Mouse (Mus musculus) C2C12 (cell line): ENCODE results near the gene Timm50. TPM values are rescaled to one million over a fixed set of nuclear protein-coding genes. Genes with fewer than 3 reads are reported as not detected.

ENCODE experiments used
- H3K27me3 ChIP-seq: one replicate; pipeline ENCODE4 v1.6.1; 2011; ENCODE audit not compliant: control insufficient read depth, insufficient read depth, insufficient read length
- H3K36me3 ChIP-seq: one replicate; pipeline ENCODE4 v1.6.1; 2011; ENCODE audit not compliant: control insufficient read depth, insufficient read depth
- H3K4me3 ChIP-seq: one replicate; pipeline ENCODE4 v1.5.1; 2011; ENCODE audit warnings: mild to moderate bottlenecking, control low read depth; ENCODE audit not compliant: poor library complexity, insufficient read depth, severe bottlenecking
- H3K79me2 ChIP-seq: one replicate; pipeline ENCODE4 v1.6.1; 2011; ENCODE audit not compliant: control insufficient read depth, insufficient read depth
- H3K79me3 ChIP-seq: one replicate; pipeline ENCODE4 v1.6.1; 2011; ENCODE audit warnings: low read depth, control low read depth
- H3ac ChIP-seq: one replicate; pipeline ENCODE3; 2011; ENCODE audit warnings: low read depth; ENCODE audit not compliant: control insufficient read depth, insufficient read length
- CEBPB ChIP-seq: IDR thresholded peaks from one replicate; pipeline ENCODE4 v1.6.1; 2011; ENCODE audit warnings: low read depth, mild to moderate bottlenecking, control low read depth, moderate library complexity
- CTCF ChIP-seq: IDR thresholded peaks from one replicate; pipeline ENCODE4 v1.5.1; 2011; ENCODE audit not compliant: control insufficient read depth, insufficient read depth, insufficient read length
- FOSL1 ChIP-seq: IDR thresholded peaks from one replicate; pipeline ENCODE4 v1.8.0; 2011; ENCODE audit warnings: mild to moderate bottlenecking, low read length; ENCODE audit not compliant: poor library complexity, insufficient read depth, severe bottlenecking
- MAX ChIP-seq: IDR thresholded peaks from one replicate; pipeline ENCODE4 v1.6.1; 2011; ENCODE audit warnings: mild to moderate bottlenecking, control low read depth
- MYOD1 ChIP-seq: IDR thresholded peaks from one replicate; pipeline ENCODE4 v1.6.1; 2011; ENCODE audit warnings: low read depth; ENCODE audit not compliant: control insufficient read depth, insufficient read length
- MYOG ChIP-seq: IDR thresholded peaks from one replicate; pipeline ENCODE4 v1.6.1; 2011; ENCODE audit not compliant: control insufficient read depth, insufficient read length; ENCODE audit errors: extremely low read depth
- USF1 ChIP-seq: IDR thresholded peaks from one replicate; pipeline ENCODE4 v1.6.1; 2011; ENCODE audit warnings: low read depth, mild to moderate bottlenecking, control low read depth, moderate library complexity
- polyA plus RNA-seq: library from polyadenylated mRNA; unstranded; fragments of >200 nt; fragmentation: generic; extraction: Trizol; gene quantifications from one replicate; pipeline ENCODE4 v1.2.1, GENCODE M21; 2012; ENCODE audit warnings: missing spikeins

Timm50 gene
- polyA plus RNA-seq, 1 experiment = 130 TPM

- H3ac ChIP-seq = no peak within 1 kb of the TSS
- H3K79me2 ChIP-seq = no peaks in the 10 kb centered on the region
- H3K27me3 ChIP-seq = peaks cover 77% of the 10 kb centered on the region
- H3K79me3 ChIP-seq = no peaks in the 10 kb centered on the region
- TF ChIP-seq MAX (no peak), MYOD1 (no peak)
- no peaks in the 10 kb centered on the region for H3K36me3 ChIP-seq
- H3K4me3 ChIP-seq = no peak within 1 kb of the TSS
Measured at GRCm38 (mm10) chr7:28290638-28291590, 21.0 kb downstream of the Timm50 start, which contains the start of gene Selenov. Selenov (minus strand) TSS chr7:28291186.

DNA sequence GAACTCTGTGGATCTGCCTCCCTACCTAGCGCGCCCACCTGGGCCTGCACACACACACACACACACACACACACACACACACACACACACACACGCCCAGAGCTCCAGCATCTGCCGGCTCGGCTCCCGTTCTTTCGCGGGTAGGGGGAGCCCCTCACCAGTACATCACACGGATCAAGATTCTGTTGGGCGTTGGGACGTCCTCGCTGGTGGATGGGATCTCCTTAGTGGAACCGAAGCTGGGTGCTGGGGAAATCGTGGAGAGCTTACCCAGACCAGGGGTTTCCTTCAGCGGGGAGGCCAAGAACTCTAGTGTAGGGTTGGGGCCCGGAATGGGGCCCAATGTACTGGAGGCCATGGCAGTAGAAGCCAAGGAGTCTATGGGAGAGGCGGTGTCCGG is 21.7 kb downstream of the Timm50 start:
- no peaks in the 10 kb centered on the region for H3K36me3 ChIP-seq
- TF ChIP-seq USF1 (no peak), CEBPB (no peak), MYOD1 (no peak), FOSL1 (no peak), MYOG (no peak), CTCF (no peak), MAX (no peak)
- no peaks in the 10 kb centered on the region for H3K79me2 ChIP-seq
- no peaks in the 10 kb centered on the region for H3K79me3 ChIP-seq
- H3K27me3 ChIP-seq = peaks cover 75% of the 10 kb centered on the region
- H3ac ChIP-seq = no peak overlapping the region
- H3K4me3 ChIP-seq = no peak overlapping the region

DNA sequence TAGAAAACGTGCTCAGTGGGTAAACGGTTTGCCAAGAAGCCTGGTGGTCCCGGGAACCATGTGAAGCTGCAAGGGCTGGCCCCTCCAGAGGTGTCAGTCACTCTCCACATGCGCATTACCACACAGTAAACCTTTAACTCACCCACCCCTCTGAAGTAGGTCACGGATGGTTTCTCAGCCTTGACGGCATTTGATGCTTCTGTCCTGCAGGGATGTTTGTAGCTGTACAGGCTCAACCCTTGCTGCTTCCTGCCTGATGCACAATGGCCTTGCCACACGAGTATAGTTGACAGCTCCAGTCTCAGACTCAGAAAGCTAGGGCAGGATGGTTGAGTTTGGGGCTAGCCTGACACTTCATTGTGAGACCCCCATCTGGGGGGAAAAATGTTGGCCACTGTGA is 31.2 kb downstream of the Timm50 start:
- TF ChIP-seq FOSL1 (no peak), MYOG (no peak)
- no peaks in the 10 kb centered on the region for H3K36me3 ChIP-seq
- no peaks in the 10 kb centered on the region for H3K79me3 ChIP-seq
- no peak overlapping the region for H3K4me3 ChIP-seq
- no peaks in the 10 kb centered on the region for H3K27me3 ChIP-seq
- H3K79me2 ChIP-seq = no peaks in the 10 kb centered on the region
- no peak overlapping the region for H3ac ChIP-seq

DNA sequence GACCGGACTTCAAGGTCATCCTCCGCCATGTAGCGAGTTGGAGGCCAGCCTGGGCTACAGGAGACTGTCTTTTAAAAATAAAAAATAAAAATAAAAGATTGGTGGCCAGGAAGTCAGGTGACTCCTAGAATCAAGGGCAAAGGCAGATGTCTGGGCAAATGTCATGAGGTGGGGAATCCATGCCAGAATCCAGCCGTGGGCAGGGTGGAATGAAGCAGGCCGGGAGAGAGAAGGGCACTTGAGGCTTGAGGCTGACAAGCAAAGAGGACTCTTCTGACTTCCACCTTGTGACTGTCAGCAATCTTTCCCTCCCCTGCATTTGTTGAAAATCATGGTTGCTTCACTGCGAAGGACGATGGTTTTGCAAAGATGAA is 33.6 kb downstream of the Timm50 start:
- Histone ChIP-seq H3K79me3 (no peaks in the 10 kb centered on the region), H3ac (no peak overlapping the region), H3K79me2 (no peaks in the 10 kb centered on the region), H3K4me3 (no peak overlapping the region), H3K36me3 (no peaks in the 10 kb centered on the region), H3K27me3 (no peaks in the 10 kb centered on the region)
- TF ChIP-seq FOSL1 (no peak), CTCF (no peak), USF1 (no peak), MYOD1 (no peak), MAX (no peak), MYOG (no peak), CEBPB (no peak)

GRCm38 (mm10) chr7:28277615-28278278 is 34.1 kb downstream of the Timm50 start, which contains the start of gene Eid2b:
Eid2b (plus strand) TSS chr7:28277739.
- Histone ChIP-seq H3K36me3 (no peaks in the 10 kb centered on the region), H3K79me2 (no peaks in the 10 kb centered on the region), H3K79me3 (no peaks in the 10 kb centered on the region), H3K27me3 (no peaks in the 10 kb centered on the region), H3K4me3 (peak within 1 kb of the TSS; percentile 36), H3ac (peak within 1 kb of the TSS; percentile 76)
- TF ChIP-seq MYOD1 (no peak), CTCF (peak; percentile 88), FOSL1 (no peak), USF1 (no peak), MYOG (no peak), MAX (peak; percentile 2), CEBPB (peak; percentile 94)

DNA sequence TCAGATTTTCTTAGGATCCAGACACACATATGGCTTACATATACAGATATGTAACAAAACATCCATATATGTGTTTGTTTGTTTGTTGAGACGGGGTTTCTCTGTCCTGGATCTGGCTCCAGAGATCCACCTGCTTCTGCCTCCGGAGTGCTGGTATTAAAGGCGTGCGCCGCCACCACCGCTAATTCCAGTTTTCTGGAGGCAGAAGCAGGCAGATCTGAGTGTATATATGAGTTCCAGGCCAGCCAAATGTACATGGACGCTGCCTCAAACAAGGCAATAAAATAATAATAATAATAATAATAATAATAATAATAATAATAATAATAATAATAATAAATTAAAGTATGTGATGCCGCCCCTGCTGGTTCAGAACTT is 34.6 kb downstream of the Timm50 start:
- TF ChIP-seq MYOD1 = no peak
- no peak for TF ChIP-seq MYOG
- no peak for TF ChIP-seq CTCF
- no peak for TF ChIP-seq FOSL1
- TF ChIP-seq CEBPB = no peak
- TF ChIP-seq USF1 = no peak
- no peak for TF ChIP-seq MAX
- Histone ChIP-seq H3K36me3 (no peaks in the 10 kb centered on the region), H3K79me2 (no peaks in the 10 kb centered on the region), H3ac (no peak overlapping the region), H3K79me3 (no peaks in the 10 kb centered on the region), H3K4me3 (no peak overlapping the region), H3K27me3 (no peaks in the 10 kb centered on the region)
